Mouse (Mus musculus): ENCODE measurements around the gene Kcmf1.

Gene Kcmf1

GRCm38 (mm10) chr6:72899781-72900681 lies at the start of gene Kcmf1:
Kcmf1 (minus strand) TSS chr6:72899979.
- peak; percentile 60 for DNase-seq

- DNase-seq: peak; percentile 41
Observed at GRCm38 (mm10) chr6:72949161-72949756, 49.5 kb upstream of the Kcmf1 start.

- no peak for DNase-seq
Observed at GRCm38 (mm10) chr6:72948392-72948791, 48.6 kb upstream of the Kcmf1 start.

- no peak for DNase-seq
Observed at GRCm38 (mm10) chr6:72947960-72948359, 48.2 kb upstream of the Kcmf1 start.

- DNase-seq: peak; percentile 68
Observed at GRCm38 (mm10) chr6:72940493-72940892, 40.7 kb upstream of the Kcmf1 start.

- DNase-seq: no peak
Observed at GRCm38 (mm10) chr6:72937859-72938258, 38.1 kb upstream of the Kcmf1 start.

- DNase-seq: no peak
Observed at GRCm38 (mm10) chr6:72937430-72937829, 37.7 kb upstream of the Kcmf1 start.

GRCm38 (mm10) chr6:72932955-72933354 lies 33.2 kb upstream of the Kcmf1 start:
- DNase-seq: no peak

- no peak for DNase-seq
Observed at GRCm38 (mm10) chr6:72931533-72931932, 31.8 kb upstream of the Kcmf1 start.

GRCm38 (mm10) chr6:72929795-72930398 lies 30.1 kb upstream of the Kcmf1 start:
- DNase-seq: no peak

GRCm38 (mm10) chr6:72926755-72927482 lies 27.1 kb upstream of the Kcmf1 start:
- no peak for DNase-seq

- no peak for DNase-seq
Observed at GRCm38 (mm10) chr6:72926031-72926430, 26.3 kb upstream of the Kcmf1 start.

GRCm38 (mm10) chr6:72923381-72923780 lies 23.6 kb upstream of the Kcmf1 start:
- no peak for DNase-seq

GRCm38 (mm10) chr6:72921081-72921480 lies 21.3 kb upstream of the Kcmf1 start:
- no peak for DNase-seq

- DNase-seq: no peak
Observed at GRCm38 (mm10) chr6:72918510-72919033, 18.8 kb upstream of the Kcmf1 start.

GRCm38 (mm10) chr6:72916330-72916729 lies 16.6 kb upstream of the Kcmf1 start:
- DNase-seq: no peak

GRCm38 (mm10) chr6:72914087-72914749 lies 14.4 kb upstream of the Kcmf1 start:
- DNase-seq: no peak

- DNase-seq: no peak
Observed at GRCm38 (mm10) chr6:72911261-72911660, 11.5 kb upstream of the Kcmf1 start.

- DNase-seq: no peak
Observed at GRCm38 (mm10) chr6:72902254-72902990, 2.6 kb upstream of the Kcmf1 start.

- no peak for DNase-seq
Observed at GRCm38 (mm10) chr6:72900952-72901351, 1.2 kb upstream of the Kcmf1 start.

GRCm38 (mm10) chr6:72899201-72899780 lies 488 bp downstream of the Kcmf1 start:
- peak; percentile 16 for DNase-seq
